Mouse (Mus musculus) limb, embryonic 10.5 days (tissue): ENCODE data around the gene Hoxa9. TPM values are rescaled to one million over a fixed set of nuclear protein-coding genes. Genes with fewer than 3 reads are reported as not detected.

Experiments
- DNase-seq: peaks from one replicate; pipeline ENCODE4 v3.0.0-alpha.2; 2017; ENCODE audit warnings: low spot score
- H3K27ac ChIP-seq: fragments of 300-500 bp; sonication (generic); 2 replicates; pipeline ENCODE4 v1.5.1; 2016; ENCODE audit warnings: mild to moderate bottlenecking
- H3K27me3 ChIP-seq: fragments of 300-500 bp; sonication (generic); 2 replicates; pipeline ENCODE4 v1.6.1; 2016; ENCODE audit warnings: low read depth, mild to moderate bottlenecking; ENCODE audit not compliant: poor library complexity, severe bottlenecking
- H3K36me3 ChIP-seq: fragments of 300-500 bp; sonication (generic); 2 replicates; pipeline ENCODE4 v1.6.1; 2016; ENCODE audit warnings: mild to moderate bottlenecking, moderate library complexity
- H3K4me1 ChIP-seq: fragments of 300-500 bp; sonication (generic); 2 replicates; pipeline ENCODE4 v1.6.1; 2016
- H3K4me3 ChIP-seq: fragments of 300-500 bp; sonication (generic); 2 replicates; pipeline ENCODE4 v1.5.1; 2016; ENCODE audit warnings: mild to moderate bottlenecking, moderate library complexity
- H3K9me3 ChIP-seq: fragments of 300-500 bp; sonication (generic); replicated peaks from 2 replicates; pipeline ENCODE4 v1.6.1; 2016; ENCODE audit warnings: mild to moderate bottlenecking
- WGBS: fragments of 180-500 bp; shearing (Covaris S2); methylation state at CpG from one replicate; pipeline ENCODE4 v1.1.7; 2016; 5-methylcytosine and 5-hydroxymethylcytosine counted together
- polyA plus RNA-seq: library from polyadenylated mRNA; unstranded; fragments of >200 nt; fragmentation: Nextera tagmentation; extraction: Ambion mirVana; gene quantifications from 2 replicates; pipeline ENCODE4 v1.2.1, GENCODE M21; 2016

Hoxa9 gene
- 95.7 and 123 TPM in 2 replicates for polyA plus RNA-seq

- peak; percentile 93 for DNase-seq
- Histone ChIP-seq H3K27ac (peak within 1 kb of the TSS; percentile 99), H3K36me3 (peaks cover 58% of the 10 kb centered on the region), H3K9me3 (no peaks in the 10 kb centered on the region), H3K4me1 (peaks cover 26% of the 10 kb centered on the region), H3K27me3 (peaks cover 40% of the 10 kb centered on the region), H3K4me3 (peak within 1 kb of the TSS; percentile 90)
- under 1% methylated on average over 28 of the region's 36 CpGs for WGBS
Measured at GRCm38 (mm10) chr6:52230516-52231165, at the start of gene Hoxa9. Gene Hoxa9, minus strand, starts transcription at chr6:52231089.

- H3K4me1 ChIP-seq = peaks cover 52% of the 10 kb centered on the region
- peaks cover 84% of the 10 kb centered on the region for H3K27me3 ChIP-seq
- H3K4me3 ChIP-seq = no peak overlapping the region
- 7% methylated on average over 5 of the region's 5 CpGs for WGBS
- peak overlapping the region; percentile 39; the same call in 1 of the 2 replicates for H3K27ac ChIP-seq
- DNase-seq = peak; percentile 42
- H3K9me3 ChIP-seq = no peaks in the 10 kb centered on the region
- H3K36me3 ChIP-seq = no peaks in the 10 kb centered on the region
Measured at GRCm38 (mm10) chr6:52276920-52277319, 46.0 kb upstream of the Hoxa9 start.

- Histone ChIP-seq H3K27me3 (peaks cover 86% of the 10 kb centered on the region), H3K36me3 (no peaks in the 10 kb centered on the region), H3K4me1 (peaks cover 51% of the 10 kb centered on the region), H3K4me3 (no peak overlapping the region), H3K9me3 (no peaks in the 10 kb centered on the region), H3K27ac (0 out of 2 replicates have a peak overlapping the region, but pooled peaks have one; percentile 39)
- WGBS = 2% methylated on average over 6 of the region's 6 CpGs
- peak; percentile 38 for DNase-seq
Measured at GRCm38 (mm10) chr6:52276382-52276781, 45.5 kb upstream of the Hoxa9 start.

GRCm38 (mm10) chr6:52275563-52276280 lies 44.8 kb upstream of the Hoxa9 start:
- Histone ChIP-seq H3K27me3 (peaks cover 88% of the 10 kb centered on the region), H3K4me3 (no peak overlapping the region), H3K36me3 (no peaks in the 10 kb centered on the region), H3K4me1 (peaks cover 47% of the 10 kb centered on the region), H3K27ac (peak overlapping the region; percentile 17; the same call in 1 of the 2 replicates), H3K9me3 (no peaks in the 10 kb centered on the region)
- 12% methylated on average over 8 of the region's 8 CpGs for WGBS
- peak; percentile 35 for DNase-seq

- no peaks in the 10 kb centered on the region for H3K36me3 ChIP-seq
- no peaks in the 10 kb centered on the region for H3K9me3 ChIP-seq
- H3K27me3 ChIP-seq = peaks cover 88% of the 10 kb centered on the region
- H3K27ac ChIP-seq = peak overlapping the region; percentile 72; the same call in 1 of the 2 replicates
- peaks cover 57% of the 10 kb centered on the region for H3K4me1 ChIP-seq
- peak; percentile 47 for DNase-seq
- H3K4me3 ChIP-seq = no peak overlapping the region
- WGBS = 5% methylated on average over 11 of the region's 11 CpGs
Measured at GRCm38 (mm10) chr6:52274576-52274975, 43.7 kb upstream of the Hoxa9 start.

- Histone ChIP-seq H3K4me1 (peaks cover 60% of the 10 kb centered on the region), H3K9me3 (no peaks in the 10 kb centered on the region), H3K4me3 (peak overlapping the region; percentile 25), H3K27me3 (peaks cover 94% of the 10 kb centered on the region), H3K27ac (peak overlapping the region; percentile 72), H3K36me3 (no peaks in the 10 kb centered on the region)
- 4% methylated on average over 22 of the region's 22 CpGs for WGBS
- DNase-seq = peak; percentile 63
Measured at GRCm38 (mm10) chr6:52273656-52274280, 42.9 kb upstream of the Hoxa9 start.

GRCm38 (mm10) chr6:52272766-52273655 lies 42.1 kb upstream of the Hoxa9 start:
- WGBS = 5% methylated on average over 22 of the region's 22 CpGs
- H3K4me3 ChIP-seq = peak overlapping the region; percentile 25; the same call in 1 of the 2 replicates

GRCm38 (mm10) chr6:52270494-52271480 lies 39.9 kb upstream of the Hoxa9 start:
- Histone ChIP-seq H3K27me3 (peaks cover 99% of the 10 kb centered on the region), H3K36me3 (no peaks in the 10 kb centered on the region), H3K9me3 (no peaks in the 10 kb centered on the region), H3K4me3 (no peak overlapping the region), H3K4me1 (peaks cover 58% of the 10 kb centered on the region), H3K27ac (peak overlapping the region; percentile 1; the same call in 1 of the 2 replicates)
- WGBS = 3% methylated on average over 23 of the region's 23 CpGs
- DNase-seq = peak; percentile 61

More at GRCm38 (mm10) chr6:52272766-52273655, 42.1 kb upstream of the Hoxa9 start:
- H3K27me3 ChIP-seq = peaks cover 99% of the 10 kb centered on the region
- no peaks in the 10 kb centered on the region for H3K36me3 ChIP-seq
- H3K9me3 ChIP-seq = no peaks in the 10 kb centered on the region
- H3K27ac ChIP-seq = peak overlapping the region; percentile 72
- H3K4me1 ChIP-seq = peaks cover 68% of the 10 kb centered on the region
- peak; percentile 46 for DNase-seq

- H3K4me3 ChIP-seq = no peak overlapping the region
- no peaks in the 10 kb centered on the region for H3K36me3 ChIP-seq
- H3K9me3 ChIP-seq = no peaks in the 10 kb centered on the region
- H3K27ac ChIP-seq = no peak overlapping the region
- H3K27me3 ChIP-seq = peaks cover 99% of the 10 kb centered on the region
- DNase-seq = peak; percentile 40
- H3K4me1 ChIP-seq = peaks cover 44% of the 10 kb centered on the region
- WGBS = under 1% methylated on average over 3 of the region's 3 CpGs
Measured at GRCm38 (mm10) chr6:52268756-52269155, 37.9 kb upstream of the Hoxa9 start.

GRCm38 (mm10) chr6:52268341-52268740 lies 37.5 kb upstream of the Hoxa9 start:
- DNase-seq = peak; percentile 41
- Histone ChIP-seq H3K27ac (no peak overlapping the region), H3K27me3 (peaks cover 99% of the 10 kb centered on the region), H3K4me1 (peaks cover 40% of the 10 kb centered on the region), H3K4me3 (no peak overlapping the region), H3K9me3 (no peaks in the 10 kb centered on the region), H3K36me3 (no peaks in the 10 kb centered on the region)
- under 1% methylated on average over 7 of the region's 7 CpGs for WGBS

GRCm38 (mm10) chr6:52267691-52268090 lies 36.8 kb upstream of the Hoxa9 start:
- Histone ChIP-seq H3K4me1 (peaks cover 40% of the 10 kb centered on the region), H3K27me3 (peaks cover 99% of the 10 kb centered on the region), H3K4me3 (no peak overlapping the region), H3K9me3 (no peaks in the 10 kb centered on the region), H3K27ac (no peak overlapping the region), H3K36me3 (no peaks in the 10 kb centered on the region)
- 7% methylated on average over 3 of the region's 3 CpGs for WGBS
- no peak for DNase-seq
